Mouse (Mus musculus) megakaryocyte, embryonic 14.5 days (primary cell): ENCODE data around the gene Dtx1.

Experiments used
- FLI1 ChIP-seq: IDR thresholded peaks from 2 replicates; pipeline ENCODE4 v1.6.1; 2012; ENCODE audit warnings: low read length, inconsistent platforms, mixed read lengths
- GATA1 ChIP-seq: IDR thresholded peaks from 3 replicates; pipeline ENCODE4 v1.6.1; 2012; ENCODE audit warnings: mixed read lengths, low read length, inconsistent platforms, borderline replicate concordance

DNA sequence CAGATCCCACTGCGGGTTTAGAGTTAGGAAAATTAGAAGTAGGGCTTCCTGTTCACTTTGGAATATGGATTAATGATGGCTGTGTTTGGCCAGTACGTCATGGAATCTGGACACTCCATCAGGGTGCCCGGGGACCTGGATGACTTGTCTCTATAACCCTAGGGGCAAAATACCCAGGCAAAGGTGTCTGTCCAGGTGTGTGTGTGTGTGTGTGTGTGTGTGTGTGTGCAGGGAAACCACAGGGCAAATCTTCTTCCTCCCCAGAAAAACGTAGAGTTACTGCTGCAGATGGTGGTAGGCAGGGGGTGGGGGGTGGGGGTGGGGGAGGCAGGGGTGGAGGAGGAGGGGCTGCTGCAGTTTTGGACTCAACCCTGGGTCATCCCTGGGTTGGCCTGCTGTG is 64.4 kb downstream of the Dtx1 start:
- TF ChIP-seq GATA1 (no peak), FLI1 (no peak)
